Mouse (Mus musculus) hindbrain, embryonic 11.5 days (tissue): ENCODE measurements around the gene Bach2. TPM values are rescaled to one million over a fixed set of nuclear protein-coding genes. Genes with fewer than 3 reads are reported as not detected.

Source experiments
- ATAC-seq: fragments of 200-750 bp; cut with Nextera tagmentation; 2 replicates; pipeline ENCODE4 v1.8.0; 2017; ENCODE audit warnings: mild to moderate bottlenecking, moderate TSS enrichment, moderate library complexity; ENCODE audit not compliant: low FRiP score
- DNase-seq: peaks from one replicate; pipeline ENCODE4 v3.0.0-alpha.2; 2015; ENCODE audit warnings: low spot score
- H3K27ac ChIP-seq: fragments of 300-500 bp; sonication (generic); 2 replicates; pipeline ENCODE4 v1.5.1; 2014; ENCODE audit warnings: mild to moderate bottlenecking, low read depth, low read length
- H3K27me3 ChIP-seq: fragments of 300-500 bp; sonication (generic); 2 replicates; pipeline ENCODE4 v1.6.1; 2014; ENCODE audit warnings: mild to moderate bottlenecking, low read length, moderate library complexity, mixed read lengths; ENCODE audit not compliant: control insufficient read depth, insufficient read depth
- H3K36me3 ChIP-seq: fragments of 300-500 bp; sonication (generic); 2 replicates; pipeline ENCODE4 v1.6.1; 2014; ENCODE audit warnings: mild to moderate bottlenecking, low read length, moderate library complexity, mixed read lengths; ENCODE audit not compliant: control insufficient read depth, insufficient read depth
- H3K4me1 ChIP-seq: fragments of 300-500 bp; sonication (generic); replicated peaks from 2 replicates; pipeline ENCODE4 v1.6.1; 2014; ENCODE audit warnings: low read length, mixed read lengths; ENCODE audit not compliant: control insufficient read depth, insufficient read depth
- H3K4me2 ChIP-seq: fragments of 300-500 bp; sonication (generic); replicated peaks from 2 replicates; pipeline ENCODE4 v1.6.1; 2014; ENCODE audit warnings: mild to moderate bottlenecking, low read depth, low read length
- H3K4me3 ChIP-seq: fragments of 300-500 bp; sonication (generic); 2 replicates; pipeline ENCODE4 v1.5.1; 2014; ENCODE audit warnings: low read depth, low read length
- H3K9ac ChIP-seq: fragments of 300-500 bp; sonication (generic); 2 replicates; pipeline ENCODE4 v1.6.1; 2014; ENCODE audit warnings: low read depth, low read length
- H3K9me3 ChIP-seq: fragments of 300-500 bp; sonication (generic); 2 replicates; pipeline ENCODE4 v1.6.1; 2016; ENCODE audit warnings: low read length; ENCODE audit not compliant: control insufficient read depth
- WGBS: fragments of 180-500 bp; shearing (Covaris S2); extraction: QIAGEN DNeasy Blood & Tissue Kit; methylation state at CpG from one replicate; pipeline ENCODE4 v1.1.7; 2014; 5-methylcytosine and 5-hydroxymethylcytosine counted together
- polyA plus RNA-seq: library from polyadenylated mRNA; unstranded; fragments of >200 nt; fragmentation: Nextera tagmentation; extraction: Ambion mirVana; gene quantifications from 2 replicates; pipeline ENCODE4 v1.2.1, GENCODE M21; 2014

Bach2 gene
- polyA plus RNA-seq, 1 experiment from 2014 or later, result 23.9 TPM

GRCm38 (mm10) chr4:32349361-32349760 lies 110.8 kb downstream of the Bach2 start:
- Histone ChIP-seq H3K9ac (no peak overlapping the region), H3K27ac (no peak overlapping the region), H3K4me3 (no peak overlapping the region), H3K36me3 (no peaks in the 10 kb centered on the region), H3K27me3 (no peaks in the 10 kb centered on the region), H3K9me3 (no peaks in the 10 kb centered on the region), H3K4me2 (no peak overlapping the region), H3K4me1 (peaks cover 7% of the 10 kb centered on the region; the same call in 1 of the 2 replicates)
- DNase-seq (no peak), ATAC-seq (no peak)
- WGBS, result 82% methylated on average over 5 of the region's 5 CpGs

GRCm38 (mm10) chr4:32351236-32351635 lies 112.6 kb downstream of the Bach2 start:
- Histone ChIP-seq H3K27me3 (no peaks in the 10 kb centered on the region), H3K36me3 (no peaks in the 10 kb centered on the region), H3K4me3 (no peak overlapping the region), H3K9ac (no peak overlapping the region), H3K27ac (peak overlapping the region; percentile 1; the same call in 1 of the 2 replicates), H3K9me3 (no peaks in the 10 kb centered on the region), H3K4me2 (no peak overlapping the region; the same call in 1 of the 2 replicates), H3K4me1 (peaks cover 7% of the 10 kb centered on the region; the same call in 1 of the 2 replicates)
- peak; percentile 72 for DNase-seq
- WGBS, result 9% methylated on average over 10 of the region's 10 CpGs
- ATAC-seq, result peak; percentile 93

DNA sequence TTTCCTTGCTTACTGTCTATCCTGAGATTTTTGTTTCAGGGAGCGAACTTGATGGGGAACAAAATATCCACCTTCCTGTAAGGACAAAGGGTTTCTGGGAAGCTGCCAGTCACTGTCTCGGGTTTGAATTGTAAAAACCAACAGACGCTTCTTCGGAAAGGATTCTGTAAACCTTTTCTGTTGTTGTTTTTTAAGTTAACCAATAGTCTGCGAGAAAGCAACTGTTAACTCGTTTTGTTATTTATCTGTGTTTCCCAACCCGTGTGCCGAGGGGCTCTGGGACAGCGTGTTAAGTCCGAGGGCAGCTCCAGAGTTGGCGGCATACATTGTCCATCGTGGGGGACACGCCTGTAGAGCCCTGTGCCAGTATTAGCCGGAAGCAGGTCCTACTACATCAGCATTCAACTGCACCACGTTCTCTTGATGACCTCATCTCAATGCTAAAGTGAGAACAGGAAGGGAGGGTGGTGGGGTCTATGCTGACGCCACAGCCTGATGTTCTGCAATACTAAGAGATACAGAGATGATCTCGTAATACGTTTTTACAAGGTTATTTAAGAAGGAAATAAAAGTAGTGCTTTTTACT lies 113.2 kb downstream of the Bach2 start:
- H3K27ac ChIP-seq, result 0 out of 2 replicates have a peak overlapping the region, but pooled peaks have one; percentile 1
- no peak overlapping the region for H3K4me3 ChIP-seq
- no peaks in the 10 kb centered on the region for H3K9me3 ChIP-seq
- H3K27me3 ChIP-seq, result no peaks in the 10 kb centered on the region
- ATAC-seq (peak; percentile 68), DNase-seq (peak; percentile 49)
- no peak overlapping the region; the same call in 1 of the 2 replicates for H3K4me2 ChIP-seq
- no peak overlapping the region for H3K9ac ChIP-seq
- no peaks in the 10 kb centered on the region for H3K36me3 ChIP-seq
- H3K4me1 ChIP-seq, result peaks cover 7% of the 10 kb centered on the region; the same call in 1 of the 2 replicates
- WGBS, result 57% methylated on average over 18 of the region's 18 CpGs

DNA sequence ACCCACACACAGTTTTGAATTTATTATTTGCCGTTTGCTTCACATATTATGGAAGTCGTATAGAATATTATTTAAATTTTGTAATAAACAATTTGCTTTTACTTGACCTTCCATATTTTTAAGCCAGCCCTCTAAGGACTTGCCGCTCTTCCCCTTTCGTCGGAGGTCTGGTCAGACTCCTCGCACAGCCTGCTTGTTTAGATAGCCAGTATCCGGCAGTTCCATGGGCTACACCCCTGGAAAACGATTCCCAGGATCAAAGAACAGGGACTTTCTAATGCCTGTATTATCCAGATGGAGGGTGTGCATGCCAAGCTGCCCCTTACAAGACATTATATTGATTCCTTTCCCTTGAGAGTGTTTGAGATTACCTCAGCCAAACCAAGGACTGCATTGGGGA lies 113.8 kb downstream of the Bach2 start:
- H3K4me2 ChIP-seq, result no peak overlapping the region
- H3K36me3 ChIP-seq, result no peaks in the 10 kb centered on the region
- no peak overlapping the region; the same call in 1 of the 2 replicates for H3K27ac ChIP-seq
- H3K9ac ChIP-seq, result no peak overlapping the region
- H3K9me3 ChIP-seq, result no peaks in the 10 kb centered on the region
- no peaks in the 10 kb centered on the region for H3K27me3 ChIP-seq
- WGBS, result 71% methylated on average over 8 of the region's 8 CpGs
- H3K4me3 ChIP-seq, result no peak overlapping the region
- ATAC-seq (no peak), DNase-seq (no peak)
- H3K4me1 ChIP-seq, result peaks cover 7% of the 10 kb centered on the region; the same call in 1 of the 2 replicates

- Histone ChIP-seq H3K9me3 (no peaks in the 10 kb centered on the region), H3K27me3 (no peaks in the 10 kb centered on the region), H3K27ac (no peak overlapping the region; the same call in 1 of the 2 replicates), H3K4me2 (no peak overlapping the region), H3K9ac (no peak overlapping the region), H3K36me3 (no peaks in the 10 kb centered on the region), H3K4me1 (peaks cover 7% of the 10 kb centered on the region; the same call in 1 of the 2 replicates), H3K4me3 (no peak overlapping the region)
- ATAC-seq (no peak), DNase-seq (peak; percentile 41)
- 38% methylated on average over 4 of the region's 4 CpGs for WGBS
Observed at GRCm38 (mm10) chr4:32352842-32353241, 114.2 kb downstream of the Bach2 start.

DNA sequence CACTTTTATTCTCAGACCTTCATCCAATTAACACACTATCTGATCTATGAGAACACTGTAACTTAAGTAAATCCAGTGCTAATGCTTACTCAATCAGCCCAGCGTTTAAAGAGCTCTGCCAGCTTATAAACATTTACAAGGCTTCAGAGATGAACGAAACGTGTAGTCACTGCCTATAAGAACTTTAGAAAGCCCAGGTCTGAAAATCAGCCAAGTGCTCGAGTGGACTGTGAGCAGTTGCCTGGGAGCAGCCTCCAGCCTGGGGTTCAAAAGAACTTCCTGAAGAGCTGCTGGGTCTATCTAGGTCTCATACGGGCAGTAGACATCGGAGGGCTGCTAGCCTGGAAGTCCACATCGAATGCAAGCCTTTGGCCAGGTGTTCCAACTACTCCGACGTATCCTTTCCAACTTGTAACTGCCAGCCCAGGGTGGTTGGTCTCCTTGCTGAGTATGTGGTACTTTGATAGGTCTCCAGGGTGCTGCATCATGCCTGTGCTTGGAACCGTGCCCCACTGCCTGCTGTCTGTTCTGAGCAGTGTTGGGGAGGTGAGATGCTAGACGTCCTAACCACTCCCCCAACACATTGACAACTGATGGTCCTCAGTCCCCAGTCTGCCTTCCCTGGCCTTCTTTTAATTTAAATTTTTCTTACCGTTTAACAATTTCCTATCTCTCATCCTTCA lies 117.5 kb downstream of the Bach2 start:
- no peak overlapping the region for H3K9ac ChIP-seq
- no peaks in the 10 kb centered on the region for H3K9me3 ChIP-seq
- no peaks in the 10 kb centered on the region for H3K27me3 ChIP-seq
- no peak overlapping the region for H3K4me2 ChIP-seq
- H3K4me3 ChIP-seq, result no peak overlapping the region
- 85% methylated on average over 12 of the region's 12 CpGs for WGBS
- no peak for DNase-seq
- H3K4me1 ChIP-seq, result peaks cover 12% of the 10 kb centered on the region; the same call in 1 of the 2 replicates
- no peak overlapping the region for H3K27ac ChIP-seq
- no peak for ATAC-seq
- H3K36me3 ChIP-seq, result no peaks in the 10 kb centered on the region

DNA sequence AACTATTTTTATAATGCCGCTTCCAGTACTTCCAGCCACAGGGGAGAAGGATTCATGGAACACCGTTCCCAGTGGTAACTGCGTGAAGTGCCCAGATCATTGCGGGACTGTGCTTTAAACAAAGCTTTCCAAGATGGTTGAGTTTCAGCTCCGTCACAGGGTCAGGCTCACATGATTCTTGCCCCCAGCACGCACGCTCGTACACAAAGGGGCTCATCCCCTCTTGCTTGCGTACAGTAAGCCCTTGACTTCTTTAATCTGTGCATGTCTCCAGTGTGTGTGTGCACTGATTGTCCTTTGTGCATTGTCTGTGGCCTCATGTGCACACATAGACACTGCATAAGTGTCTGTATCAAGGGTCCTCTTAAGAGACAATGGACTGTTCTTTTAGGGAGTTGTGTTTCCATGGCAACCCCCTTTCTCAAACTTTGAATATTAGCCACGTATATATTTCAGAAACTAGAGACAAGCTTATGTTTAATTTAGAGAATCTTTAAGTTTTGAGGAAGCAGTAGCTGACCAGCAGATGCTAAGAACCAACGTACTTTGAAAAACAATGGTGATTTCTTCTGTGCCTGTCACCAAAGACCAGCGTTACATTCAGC lies 119.5 kb downstream of the Bach2 start:
- H3K4me1 ChIP-seq, result peaks cover 8% of the 10 kb centered on the region; the same call in 1 of the 2 replicates
- H3K9me3 ChIP-seq, result no peaks in the 10 kb centered on the region
- no peak overlapping the region for H3K4me2 ChIP-seq
- WGBS, result 57% methylated on average over 12 of the region's 12 CpGs
- no peaks in the 10 kb centered on the region for H3K36me3 ChIP-seq
- peak overlapping the region; percentile 88 for H3K27ac ChIP-seq
- DNase-seq (peak; percentile 52), ATAC-seq (peak; percentile 65)
- no peak overlapping the region for H3K4me3 ChIP-seq
- no peak overlapping the region for H3K9ac ChIP-seq
- H3K27me3 ChIP-seq, result no peaks in the 10 kb centered on the region

DNA sequence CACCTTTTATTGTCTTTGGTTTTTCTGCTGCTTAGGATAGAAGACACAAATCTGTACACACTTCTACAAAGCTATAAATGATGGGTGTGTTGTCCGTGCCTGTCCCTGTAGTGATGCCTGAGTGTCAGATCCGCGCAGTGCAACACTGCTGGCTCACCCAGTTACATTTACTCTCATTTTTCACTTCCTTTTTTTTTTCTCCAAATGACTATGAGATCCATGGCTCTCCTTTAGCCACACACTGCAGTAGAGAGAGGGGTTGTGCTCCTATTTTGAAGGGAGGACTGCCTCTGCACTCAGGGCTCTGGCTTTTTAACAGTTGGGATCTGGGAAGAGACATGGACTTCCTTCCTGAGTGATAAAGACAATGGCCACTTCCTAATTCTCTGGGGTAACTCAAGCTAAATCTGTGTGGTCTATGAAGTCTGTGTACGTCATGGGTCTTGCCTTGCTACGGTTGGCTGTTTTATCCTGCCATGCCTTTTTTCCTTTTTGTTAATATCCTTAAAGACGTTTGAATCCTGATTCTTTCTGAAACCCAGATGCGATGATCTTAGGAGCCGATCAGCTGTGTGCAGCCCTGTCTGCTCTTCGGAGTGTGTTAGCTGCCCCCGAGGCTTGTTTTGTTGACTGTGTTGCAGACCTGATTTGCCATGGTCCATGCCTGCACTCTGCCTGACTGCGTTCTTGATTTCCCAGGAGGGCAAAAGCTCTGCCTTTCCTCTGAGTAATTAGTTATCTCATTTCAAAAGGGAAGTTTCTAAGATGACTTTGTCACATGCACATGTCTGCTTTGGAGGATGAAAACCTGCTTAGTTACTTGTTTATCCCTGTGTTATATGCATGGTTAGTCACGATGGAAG lies 120.2 kb downstream of the Bach2 start:
- peak; percentile 88 for ATAC-seq
- H3K4me3 ChIP-seq, result no peak overlapping the region
- H3K9ac ChIP-seq, result 0 out of 2 replicates have a peak overlapping the region, but pooled peaks have one; percentile 34
- peak overlapping the region; percentile 88 for H3K27ac ChIP-seq
- H3K4me1 ChIP-seq, result peaks cover 9% of the 10 kb centered on the region; the same call in 1 of the 2 replicates
- H3K9me3 ChIP-seq, result no peaks in the 10 kb centered on the region
- H3K36me3 ChIP-seq, result no peaks in the 10 kb centered on the region
- no peak overlapping the region for H3K4me2 ChIP-seq
- DNase-seq, result peak; percentile 67
- H3K27me3 ChIP-seq, result no peaks in the 10 kb centered on the region
- WGBS, result 40% methylated on average over 12 of the region's 12 CpGs
